Mouse (Mus musculus): ENCODE data around the gene Gbp9.
"Not testable (repeated sequence)": the region's sequence is repeated elsewhere in the genome, so short reads cannot be mapped to it uniquely, and the experiment has no call there.

- TF ChIP-seq CTCF (IDR thresholded peaks at IDR 0.05; ENCODE audit: low read depth, low read length); EP300 (IDR thresholded peaks at IDR 0.05; ENCODE audit: insufficient read depth, low read depth, low read length); POLR2A (IDR thresholded peaks at IDR 0.05; ENCODE audit: insufficient read depth, low read length): not testable (repeated sequence)
These were observed 71.0 kb downstream of the Gbp9 start for GRCm38 (mm10) chr5:105068356-105068755.

Data from ES-Bruce4 (cell line).